Mouse (Mus musculus) splenic B cell, adult 2 months (primary cell): Measurements from ENCODE around the gene Pou2f3.

Experiments used
- DNase-seq: peaks from one replicate; pipeline ENCODE4 v3.0.0-alpha.2; 2011; ENCODE audit warnings: low read depth, low spot score
- H3K27me3 ChIP-seq: 2 replicates; pipeline ENCODE4 v1.6.1; 2012; ENCODE audit warnings: mild to moderate bottlenecking, low read length, moderate library complexity, mixed read lengths; ENCODE audit not compliant: control insufficient read depth, poor library complexity, insufficient read depth, severe bottlenecking
- H3K36me3 ChIP-seq: 2 replicates; pipeline ENCODE4 v1.6.1; 2012; ENCODE audit warnings: mild to moderate bottlenecking, low read length, moderate library complexity, mixed read lengths; ENCODE audit not compliant: control insufficient read depth, poor library complexity, insufficient read depth, severe bottlenecking

Pou2f3 gene

GRCm38 (mm10) chr9:43210190-43210682, at the start of gene Pou2f3:
Pou2f3 (minus strand) TSS chr9:43210369.
- H3K27me3 ChIP-seq = no peaks in the 10 kb centered on the region
- no peak for DNase-seq
- no peaks in the 10 kb centered on the region for H3K36me3 ChIP-seq

GRCm38 (mm10) chr9:43253271-43253681, 43.1 kb upstream of the Pou2f3 start:
- no peak for DNase-seq
- no peaks in the 10 kb centered on the region for H3K27me3 ChIP-seq
- H3K36me3 ChIP-seq = no peaks in the 10 kb centered on the region

DNA sequence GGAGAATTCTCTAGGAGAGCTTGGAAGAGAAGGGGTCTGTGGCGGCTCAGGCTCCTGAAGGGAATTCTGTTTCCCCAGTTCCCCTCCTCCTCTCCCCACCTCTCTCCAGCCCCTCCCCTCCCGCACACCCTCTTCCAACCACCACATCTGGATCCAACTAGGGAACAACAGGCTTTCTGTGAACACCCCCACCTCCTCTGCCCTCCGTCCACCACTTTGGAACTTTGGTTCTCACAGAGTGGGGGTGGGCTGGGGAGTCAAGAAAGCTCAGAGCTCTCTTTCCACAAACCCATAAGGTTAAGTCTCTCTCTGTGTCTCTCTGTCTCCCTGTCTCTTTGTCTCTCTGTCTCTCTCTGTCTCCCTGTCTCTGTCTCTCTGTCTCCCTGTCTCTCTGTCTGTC, 42.6 kb upstream of the Pou2f3 start:
- DNase-seq = no peak

GRCm38 (mm10) chr9:43251786-43252185, 41.6 kb upstream of the Pou2f3 start:
- Histone ChIP-seq H3K27me3 (no peaks in the 10 kb centered on the region), H3K36me3 (no peaks in the 10 kb centered on the region)
- DNase-seq = no peak

More for the DNA sequence above, 42.6 kb upstream of the Pou2f3 start:
- Histone ChIP-seq H3K27me3 (no peaks in the 10 kb centered on the region), H3K36me3 (no peaks in the 10 kb centered on the region)

GRCm38 (mm10) chr9:43246738-43247180, 36.6 kb upstream of the Pou2f3 start:
- DNase-seq = no peak
- Histone ChIP-seq H3K36me3 (no peaks in the 10 kb centered on the region), H3K27me3 (no peaks in the 10 kb centered on the region)

DNA sequence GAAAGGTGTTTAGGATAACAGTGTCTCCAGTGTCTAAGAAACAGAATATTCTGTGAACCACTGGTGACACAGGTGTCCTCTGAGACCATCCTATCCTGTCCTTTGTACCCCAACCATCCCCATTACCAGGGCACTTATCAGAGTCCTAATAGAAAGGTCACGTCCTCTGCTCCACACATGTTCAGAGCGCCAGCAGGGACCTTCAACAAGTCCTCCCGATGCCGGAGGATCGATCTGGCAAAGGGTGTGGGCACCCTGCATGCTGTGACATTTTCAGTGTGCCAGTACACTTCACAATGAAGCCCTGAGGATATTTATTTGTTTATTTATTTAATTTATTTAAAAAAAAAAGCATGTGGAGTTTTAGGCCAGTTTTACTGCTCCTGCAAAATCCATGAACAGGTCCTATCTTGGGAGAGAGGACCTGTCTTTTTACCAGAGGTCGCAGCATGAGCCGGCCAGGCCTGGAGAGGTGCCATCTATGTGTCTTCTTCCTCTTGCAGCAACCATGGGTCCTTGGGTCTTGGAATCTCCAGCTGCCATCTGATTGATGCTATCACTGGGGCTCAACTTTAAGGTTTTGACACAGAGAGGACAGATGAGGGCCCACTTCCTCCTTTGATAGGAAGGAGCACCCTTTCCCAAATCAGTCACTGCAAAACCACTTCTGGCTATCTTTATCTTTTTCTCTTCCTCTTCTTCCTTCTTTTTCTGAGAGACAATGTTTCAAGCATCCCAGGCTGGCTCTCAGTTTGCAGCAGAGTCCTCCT, 35.8 kb upstream of the Pou2f3 start:
- no peaks in the 10 kb centered on the region for H3K36me3 ChIP-seq
- no peak for DNase-seq

DNA sequence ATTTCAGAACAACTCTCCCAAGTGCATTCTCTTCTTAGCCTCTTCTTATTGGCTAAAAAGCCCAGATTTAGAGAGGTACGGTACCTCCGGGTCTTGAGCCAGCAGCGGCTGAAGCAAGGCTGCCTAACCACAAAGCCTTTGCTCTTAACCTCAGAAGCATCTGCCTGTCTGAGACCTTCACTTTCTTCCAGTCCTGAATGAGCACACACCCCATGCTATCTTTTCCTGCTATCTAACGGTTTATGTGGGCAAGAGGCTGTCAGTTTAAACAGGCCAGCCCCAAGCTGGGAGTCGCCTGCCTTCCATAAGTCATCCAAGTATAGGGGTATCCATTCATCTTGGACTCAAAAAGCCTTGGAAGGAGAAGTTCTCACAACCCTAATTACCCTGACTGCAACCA, 32.3 kb upstream of the Pou2f3 start:
- Histone ChIP-seq H3K36me3 (no peaks in the 10 kb centered on the region), H3K27me3 (no peaks in the 10 kb centered on the region)
- no peak for DNase-seq

More for the DNA sequence above, 35.8 kb upstream of the Pou2f3 start:
- H3K27me3 ChIP-seq = no peaks in the 10 kb centered on the region

DNA sequence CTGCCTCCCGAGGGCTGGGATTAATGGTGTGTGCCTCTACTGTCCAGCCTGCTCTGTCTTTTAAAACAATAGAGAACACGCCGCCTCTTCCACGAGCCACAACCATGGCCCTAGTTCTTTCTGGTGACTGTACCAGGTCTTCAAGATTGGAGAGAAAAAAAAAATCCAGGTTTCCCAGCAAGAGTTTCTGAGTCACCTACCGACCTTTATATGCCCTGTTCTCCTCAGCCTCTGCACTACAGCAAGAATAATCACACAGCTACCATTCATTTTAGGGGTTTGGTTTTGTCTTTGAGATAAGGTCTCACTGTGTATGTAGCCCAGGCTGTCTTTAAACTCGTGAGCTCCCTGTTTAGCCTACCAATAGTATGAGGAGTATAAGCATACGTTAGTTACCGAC, 31.8 kb upstream of the Pou2f3 start:
- Histone ChIP-seq H3K27me3 (no peaks in the 10 kb centered on the region), H3K36me3 (no peaks in the 10 kb centered on the region)
- no peak for DNase-seq

DNA sequence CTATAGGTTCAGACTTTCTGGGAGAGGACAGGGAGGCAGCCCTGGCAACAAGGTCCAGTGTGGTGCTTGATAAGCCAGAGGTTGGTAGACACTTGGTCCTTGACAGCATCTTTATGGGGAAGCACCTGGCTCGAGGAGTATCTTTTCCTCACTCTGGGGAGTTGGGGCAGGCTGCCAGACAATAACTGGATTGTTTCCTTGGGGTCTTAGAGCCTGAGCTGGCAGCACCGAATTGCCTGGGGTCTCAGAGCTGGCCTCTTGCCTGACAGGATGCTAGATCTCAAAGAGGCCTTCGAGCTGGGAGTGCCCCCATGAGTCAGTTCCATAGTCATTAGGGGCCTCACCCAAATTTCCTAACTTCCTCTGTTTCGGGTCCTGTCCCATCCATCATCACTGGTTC, 31.1 kb upstream of the Pou2f3 start:
- no peak for DNase-seq
- no peaks in the 10 kb centered on the region for H3K36me3 ChIP-seq
- H3K27me3 ChIP-seq = no peaks in the 10 kb centered on the region

DNA sequence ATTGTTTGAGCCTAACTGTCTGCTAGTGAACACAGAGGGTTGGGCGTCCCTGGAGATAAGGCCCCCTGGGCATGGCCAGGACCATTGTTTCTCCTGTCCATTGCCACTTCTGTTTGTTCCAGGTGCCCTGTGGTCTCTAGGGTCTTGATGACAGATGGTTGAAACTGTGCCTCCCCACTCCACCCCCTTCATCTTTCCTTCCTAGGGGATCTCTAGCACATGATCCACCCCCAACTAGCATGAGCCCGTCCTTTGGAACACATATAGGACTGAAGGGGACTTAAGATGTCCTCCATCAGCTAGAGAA, 30.4 kb upstream of the Pou2f3 start:
- no peak for DNase-seq

DNA sequence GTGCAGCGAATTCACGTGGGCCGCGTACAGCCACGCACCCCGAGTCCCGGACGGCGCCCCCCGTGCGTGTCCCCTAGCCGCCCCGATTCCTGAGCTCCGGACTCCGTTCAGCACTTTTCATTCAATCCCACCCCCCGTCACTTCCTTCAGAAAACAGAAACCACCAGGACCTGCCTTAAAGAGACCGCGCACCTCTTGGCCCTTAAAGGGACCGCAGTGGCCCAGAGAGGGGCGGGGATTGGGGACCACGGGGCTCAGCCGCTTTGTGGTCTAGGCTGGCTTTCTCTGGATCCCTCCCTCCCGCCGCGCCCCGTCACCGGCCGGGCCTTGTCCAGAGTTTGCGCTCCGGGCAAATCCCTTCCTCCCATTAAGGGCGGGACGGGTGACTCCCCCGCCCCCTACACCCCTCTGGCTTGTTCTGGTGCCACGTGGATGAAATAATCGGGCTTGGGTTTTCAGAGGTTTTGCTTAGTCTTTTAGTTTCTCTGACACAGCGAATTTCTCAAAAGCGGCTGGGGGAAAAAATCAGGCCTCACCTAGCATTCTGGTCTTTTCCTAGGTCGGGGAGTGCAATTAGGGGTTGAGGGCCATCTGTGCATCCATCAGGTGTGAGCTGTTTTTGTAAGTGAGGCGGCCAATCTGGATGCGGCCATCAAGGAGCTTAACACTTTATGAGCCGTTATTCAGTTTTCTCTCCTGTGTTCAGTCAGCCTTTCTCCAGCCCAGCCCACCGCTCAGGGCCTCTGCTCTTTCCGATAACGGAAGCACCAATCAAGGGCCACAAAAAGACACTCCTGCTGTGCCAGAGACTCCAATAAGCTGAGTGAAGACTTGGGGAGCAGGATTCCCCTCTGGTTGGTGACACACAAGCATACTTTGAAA, 29.8 kb upstream of the Pou2f3 start, which contains the start of gene Oaf:
Oaf (minus strand) TSS at position 200 of the 882 bp plus-strand sequence.
- peak; percentile 40 for DNase-seq
- no peaks in the 10 kb centered on the region for H3K27me3 ChIP-seq
- no peaks in the 10 kb centered on the region for H3K36me3 ChIP-seq

More for the DNA sequence above, 30.4 kb upstream of the Pou2f3 start:
- Histone ChIP-seq H3K36me3 (no peaks in the 10 kb centered on the region), H3K27me3 (no peaks in the 10 kb centered on the region)

- DNase-seq = peak; percentile 13
- H3K36me3 ChIP-seq = no peaks in the 10 kb centered on the region
Observed at GRCm38 (mm10) chr9:43238631-43239545, 28.7 kb upstream of the Pou2f3 start.

GRCm38 (mm10) chr9:43238167-43238566, 28.0 kb upstream of the Pou2f3 start:
- no peak for DNase-seq
- Histone ChIP-seq H3K27me3 (no peaks in the 10 kb centered on the region), H3K36me3 (no peaks in the 10 kb centered on the region)

More at GRCm38 (mm10) chr9:43238631-43239545, 28.7 kb upstream of the Pou2f3 start:
- no peaks in the 10 kb centered on the region for H3K27me3 ChIP-seq

- DNase-seq = no peak
- H3K36me3 ChIP-seq = no peaks in the 10 kb centered on the region
Observed at GRCm38 (mm10) chr9:43237111-43237775, 27.1 kb upstream of the Pou2f3 start.

More at GRCm38 (mm10) chr9:43237111-43237775, 27.1 kb upstream of the Pou2f3 start:
- H3K27me3 ChIP-seq = no peaks in the 10 kb centered on the region
